Mouse (Mus musculus) ES-Bruce4 (cell line): ENCODE data around the gene Scn10a.

Source experiments
- CTCF ChIP-seq: IDR thresholded peaks from one replicate; pipeline ENCODE4 v1.8.1; 2011; ENCODE audit warnings: low read depth, low read length
- EP300 ChIP-seq: IDR thresholded peaks from 2 replicates; pipeline ENCODE4 v1.6.1; 2011; ENCODE audit warnings: low read depth, low read length; ENCODE audit not compliant: insufficient read depth
- POLR2A ChIP-seq: IDR thresholded peaks from one replicate; pipeline ENCODE4 v1.8.1; 2011; ENCODE audit warnings: low read length; ENCODE audit not compliant: insufficient read depth

DNA sequence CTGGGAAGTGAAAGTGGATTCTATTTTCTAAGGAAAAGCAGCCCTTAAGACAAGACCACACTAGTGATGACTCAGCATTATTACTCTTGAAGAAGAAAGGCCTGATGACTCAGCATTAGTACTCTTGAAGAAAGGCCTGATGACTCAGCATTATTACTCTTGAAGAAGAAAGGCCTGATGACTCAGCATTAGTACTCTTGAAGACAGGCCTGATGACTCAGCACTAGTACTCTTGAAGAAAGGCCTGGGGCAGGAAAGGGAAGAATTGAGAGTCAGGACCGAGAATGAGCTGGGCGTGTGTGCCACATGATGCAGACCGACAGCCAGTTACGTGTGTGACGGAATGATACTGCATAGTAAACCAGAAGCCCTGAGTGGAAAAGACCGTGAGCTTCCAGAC, 77.1 kb downstream of the Scn10a start:
- TF ChIP-seq CTCF (no peak), EP300 (0 out of 2 replicates have a peak, but pooled peaks have one; percentile 14), POLR2A (no peak)
